Mouse (Mus musculus) embryonic facial prominence, embryonic 11.5 days (tissue): Measurements from ENCODE around the gene Des. TPM values are rescaled to one million over a fixed set of nuclear protein-coding genes. Genes with fewer than 3 reads are reported as not detected.

Source experiments
- ATAC-seq: fragments of 200-750 bp; cut with Nextera tagmentation; replicated peaks from 2 replicates; pipeline ENCODE4 v1.8.0; 2017; ENCODE audit warnings: low read depth; ENCODE audit not compliant: insufficient number of reproducible peaks, low FRiP score, low TSS enrichment
- DNase-seq: peaks from one replicate; pipeline ENCODE4 v3.0.0-alpha.2; 2015; ENCODE audit warnings: low spot score
- H3K27ac ChIP-seq: fragments of 300-500 bp; sonication (generic); replicated peaks from 2 replicates; pipeline ENCODE4 v1.5.1; 2014; ENCODE audit warnings: mild to moderate bottlenecking, low read depth, low read length, control low read depth
- H3K27me3 ChIP-seq: fragments of 300-500 bp; sonication (generic); 2 replicates; pipeline ENCODE4 v1.6.1; 2014; ENCODE audit warnings: mild to moderate bottlenecking, low read length, moderate library complexity, mixed read lengths; ENCODE audit not compliant: control insufficient read depth, insufficient read depth
- H3K36me3 ChIP-seq: fragments of 300-500 bp; sonication (generic); replicated peaks from 2 replicates; pipeline ENCODE4 v1.6.1; 2014; ENCODE audit warnings: low read depth, mild to moderate bottlenecking, low read length, moderate library complexity, mixed read lengths; ENCODE audit not compliant: control insufficient read depth, insufficient read depth
- H3K4me1 ChIP-seq: fragments of 300-500 bp; sonication (generic); 2 replicates; pipeline ENCODE4 v1.6.1; 2014; ENCODE audit warnings: low read length, mixed read lengths; ENCODE audit not compliant: control insufficient read depth, insufficient read depth
- H3K4me2 ChIP-seq: fragments of 300-500 bp; sonication (generic); 2 replicates; pipeline ENCODE4 v1.6.1; 2014; ENCODE audit warnings: low read depth, mild to moderate bottlenecking, control low read depth, low read length, moderate library complexity
- H3K4me3 ChIP-seq: fragments of 300-500 bp; sonication (generic); 2 replicates; pipeline ENCODE4 v1.5.1; 2014; ENCODE audit warnings: low read depth, low read length, control low read depth
- H3K9ac ChIP-seq: fragments of 300-500 bp; sonication (generic); replicated peaks from 2 replicates; pipeline ENCODE4 v1.6.1; 2014; ENCODE audit warnings: mild to moderate bottlenecking, control low read depth, low read length
- H3K9me3 ChIP-seq: fragments of 300-500 bp; sonication (generic); replicated peaks from 2 replicates; pipeline ENCODE4 v1.6.1; 2016; ENCODE audit warnings: mild to moderate bottlenecking, low read length, inconsistent platforms, mixed read lengths; ENCODE audit not compliant: control insufficient read depth
- WGBS: fragments of 180-500 bp; shearing (Covaris S2); extraction: QIAGEN DNeasy Blood & Tissue Kit; methylation state at CpG from one replicate; pipeline ENCODE4 v1.1.7; 2014; 5-methylcytosine and 5-hydroxymethylcytosine counted together
- polyA plus RNA-seq: library from polyadenylated mRNA; unstranded; fragments of >200 nt; fragmentation: Nextera tagmentation; extraction: Ambion mirVana; gene quantifications from 2 replicates; pipeline ENCODE4 v1.2.1, GENCODE M21; 2014

Des gene
- polyA plus RNA-seq, 1 experiment from 2014 or later = 9.9 TPM

GRCm38 (mm10) chr1:75406173-75406572 is 46.0 kb downstream of the Des start:
- Histone ChIP-seq H3K27me3 (no peaks in the 10 kb centered on the region), H3K4me1 (no peaks in the 10 kb centered on the region), H3K9me3 (no peaks in the 10 kb centered on the region), H3K4me2 (no peak overlapping the region), H3K36me3 (no peaks in the 10 kb centered on the region), H3K4me3 (no peak overlapping the region), H3K27ac (no peak overlapping the region), H3K9ac (no peak overlapping the region)
- 93% methylated on average over 15 of the region's 15 CpGs for WGBS
- ATAC-seq = no peak
- no peak for DNase-seq

- ATAC-seq = no peak
- Histone ChIP-seq H3K4me1 (no peaks in the 10 kb centered on the region), H3K4me3 (no peak overlapping the region), H3K4me2 (no peak overlapping the region), H3K27ac (no peak overlapping the region), H3K9ac (no peak overlapping the region), H3K9me3 (no peaks in the 10 kb centered on the region), H3K36me3 (no peaks in the 10 kb centered on the region), H3K27me3 (no peaks in the 10 kb centered on the region)
- DNase-seq = no peak
- 94% methylated on average over 9 of the region's 9 CpGs for WGBS
Measured at GRCm38 (mm10) chr1:75407056-75407455, 46.9 kb downstream of the Des start.

- DNase-seq (no peak), ATAC-seq (no peak)
- 86% methylated on average over 4 of the region's 4 CpGs for WGBS
- no peaks in the 10 kb centered on the region for H3K27me3 ChIP-seq
- no peaks in the 10 kb centered on the region for H3K4me1 ChIP-seq
- no peak overlapping the region for H3K4me3 ChIP-seq
- H3K9me3 ChIP-seq = no peaks in the 10 kb centered on the region
- no peak overlapping the region for H3K27ac ChIP-seq
- H3K36me3 ChIP-seq = no peaks in the 10 kb centered on the region
- no peak overlapping the region for H3K9ac ChIP-seq
- no peak overlapping the region for H3K4me2 ChIP-seq
Measured at GRCm38 (mm10) chr1:75408210-75408609, 48.1 kb downstream of the Des start.

GRCm38 (mm10) chr1:75409950-75410349 is 49.8 kb downstream of the Des start:
- WGBS = 91% methylated on average over 7 of the region's 7 CpGs
- H3K27me3 ChIP-seq = no peaks in the 10 kb centered on the region
- H3K9me3 ChIP-seq = no peaks in the 10 kb centered on the region
- H3K9ac ChIP-seq = no peak overlapping the region
- DNase-seq = no peak
- no peaks in the 10 kb centered on the region for H3K36me3 ChIP-seq
- H3K4me1 ChIP-seq = no peaks in the 10 kb centered on the region
- ATAC-seq = no peak
- H3K4me3 ChIP-seq = no peak overlapping the region
- no peak overlapping the region for H3K4me2 ChIP-seq
- H3K27ac ChIP-seq = no peak overlapping the region

GRCm38 (mm10) chr1:75412196-75412595 is 52.1 kb downstream of the Des start:
- no peaks in the 10 kb centered on the region for H3K9me3 ChIP-seq
- DNase-seq (no peak), ATAC-seq (no peak)
- H3K9ac ChIP-seq = no peak overlapping the region
- H3K27ac ChIP-seq = no peak overlapping the region
- no peaks in the 10 kb centered on the region for H3K4me1 ChIP-seq
- no peak overlapping the region for H3K4me3 ChIP-seq
- no peak overlapping the region for H3K4me2 ChIP-seq
- WGBS = 90% methylated on average over 3 of the region's 3 CpGs
- H3K27me3 ChIP-seq = no peaks in the 10 kb centered on the region
- H3K36me3 ChIP-seq = no peaks in the 10 kb centered on the region

GRCm38 (mm10) chr1:75413749-75414148 is 53.6 kb downstream of the Des start:
- Histone ChIP-seq H3K4me1 (no peaks in the 10 kb centered on the region), H3K9me3 (no peaks in the 10 kb centered on the region), H3K27me3 (no peaks in the 10 kb centered on the region), H3K9ac (no peak overlapping the region), H3K36me3 (no peaks in the 10 kb centered on the region), H3K27ac (no peak overlapping the region), H3K4me2 (no peak overlapping the region), H3K4me3 (no peak overlapping the region)
- WGBS = 56% methylated on average over 3 of the region's 3 CpGs
- no peak for ATAC-seq
- DNase-seq = no peak

Other genes starting within 250 kb of the Des start
- gene Nhej1, start 235.1 kb upstream of the Des start, polyA plus RNA-seq = 12.0 and 12.5 TPM in 2 replicates
- 0.10 and 0.18 TPM in 2 replicates for gene Slc23a3, start 226.4 kb upstream of the Des start, polyA plus RNA-seq
- gene Cnppd1, start 217.6 kb upstream of the Des start, polyA plus RNA-seq = 33.8 and 37.2 TPM in 2 replicates
- 27.7 and 38.0 TPM in 2 replicates for gene Retreg2, start 217.6 kb upstream of the Des start, polyA plus RNA-seq
- gene Zfand2b, start 191.7 kb upstream of the Des start, polyA plus RNA-seq = 33.9 and 36.0 TPM in 2 replicates
- gene Abcb6, start 179.9 kb upstream of the Des start, polyA plus RNA-seq = 24.4 and 24.9 TPM in 2 replicates
- gene Ankzf1, start 168.2 kb upstream of the Des start, polyA plus RNA-seq = 16.8 TPM in 2 replicates
- gene Atg9a, start 168.1 kb upstream of the Des start, polyA plus RNA-seq = 12.9 and 17.1 TPM in 2 replicates
- 14.1 and 15.0 TPM in 2 replicates for gene Glb1l, start 149.5 kb upstream of the Des start, polyA plus RNA-seq
- gene Stk16, start 149.5 kb upstream of the Des start, polyA plus RNA-seq = 117 and 123 TPM in 2 replicates
- gene Tuba4a, start 140.5 kb upstream of the Des start, polyA plus RNA-seq = 17.3 and 18.9 TPM in 2 replicates
- not detected in 2 replicates for gene A630095N17Rik, start 128.2 kb upstream of the Des start, polyA plus RNA-seq
- 13.8 and 17.2 TPM in 2 replicates for gene Dnajb2, start 123.9 kb upstream of the Des start, polyA plus RNA-seq
- gene Ptprn, start 95.8 kb upstream of the Des start, polyA plus RNA-seq = 1.4 and 1.5 TPM in 2 replicates
- 4.9 and 5.8 TPM in 2 replicates for gene Resp18, start 81.9 kb upstream of the Des start, polyA plus RNA-seq
- 123 and 146 TPM in 2 replicates for gene Dnpep, start 42.3 kb upstream of the Des start, polyA plus RNA-seq
- 16.7 and 19.9 TPM in 2 replicates for gene Speg, start 15.0 kb downstream of the Des start, polyA plus RNA-seq
- 36.9 and 38.4 TPM in 2 replicates for gene Gmppa, start 75.6 kb downstream of the Des start, polyA plus RNA-seq
- gene Asic4, start 90.1 kb downstream of the Des start, polyA plus RNA-seq = 0.29 and 1.1 TPM in 2 replicates
- gene Chpf, start 119.0 kb downstream of the Des start, polyA plus RNA-seq = 14.6 and 15.3 TPM in 2 replicates
- gene Tmem198, start 119.2 kb downstream of the Des start, polyA plus RNA-seq = 0.98 and 1.6 TPM in 2 replicates
- 52.4 and 54.2 TPM in 2 replicates for gene Obsl1, start 146.1 kb downstream of the Des start, polyA plus RNA-seq
- gene Inha, start 146.7 kb downstream of the Des start, polyA plus RNA-seq = 1.5 and 1.9 TPM in 2 replicates
- gene Stk11ip, start 161.2 kb downstream of the Des start, polyA plus RNA-seq = 11.4 and 14.2 TPM in 2 replicates
- 7.5 and 7.6 TPM in 2 replicates for gene Slc4a3, start 185.9 kb downstream of the Des start, polyA plus RNA-seq